Mouse (Mus musculus): ENCODE measurements around the gene Grcc10. TPM values are rescaled to one million over a fixed set of nuclear protein-coding genes. Genes with fewer than 3 reads are reported as not detected.
A peak's percentile ranks its signal among the peaks of the same experiment; 100 is the strongest.

Gene Grcc10
- polyA plus RNA-seq, 1 experiment from 2014 or later = 402 TPM

- H3K27ac ChIP-seq = peak overlapping the region; percentile 97
- H3K9me3 ChIP-seq = no peaks in the 10 kb centered on the region
- peaks cover 32% of the 10 kb centered on the region for H3K36me3 ChIP-seq
- H3K4me2 ChIP-seq = peak overlapping the region; percentile 75
- peak overlapping the region; percentile 21; the same call in 1 of the 2 replicates for H3K9ac ChIP-seq
- peaks cover 49% of the 10 kb centered on the region for H3K4me1 ChIP-seq
- ATAC-seq (ENCODE audit: insufficient number of reproducible peaks, low FRiP score, low TSS enrichment, low read depth) = no peak
- 65% methylated on average over 3 of the region's 3 CpGs for WGBS
- peak overlapping the region; percentile 64 for H3K4me3 ChIP-seq
- H3K27me3 ChIP-seq = no peaks in the 10 kb centered on the region
These were observed 668 bp upstream of the Grcc10 start for GRCm38 (mm10) chr6:124741842-124742241.

DNA sequence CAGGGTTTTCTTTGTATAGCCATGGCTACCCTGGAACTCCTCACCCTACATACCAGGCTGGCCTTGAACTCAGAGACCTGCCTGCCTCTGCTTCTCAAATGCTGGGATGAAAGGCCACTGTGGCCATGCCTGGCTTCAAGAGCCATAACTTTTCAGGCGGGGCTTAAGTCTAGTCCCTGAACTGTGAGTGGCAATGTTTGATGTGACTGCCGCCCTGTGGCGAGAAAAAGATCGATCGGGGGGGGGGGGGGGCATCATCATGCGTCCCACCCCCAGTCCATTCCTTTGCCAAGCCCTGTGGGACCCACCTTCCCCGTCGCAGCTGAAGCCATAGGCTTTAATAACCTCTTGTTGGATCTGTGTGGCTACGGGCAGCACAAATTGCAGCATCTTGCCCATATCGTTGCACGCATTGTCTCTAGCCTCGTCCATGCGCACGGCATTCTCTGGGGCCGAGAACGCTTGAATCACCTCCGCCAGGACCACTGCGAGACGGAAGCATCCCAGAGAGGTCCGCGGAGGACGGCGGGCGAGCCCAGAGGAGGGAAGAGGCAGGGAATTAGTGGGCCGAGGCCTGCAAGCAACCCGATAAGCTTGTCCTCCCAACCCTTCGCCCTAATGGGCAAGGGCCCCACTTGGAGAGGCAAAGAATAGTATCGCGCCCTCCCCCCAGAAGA is 825 bp downstream of the Grcc10 start:
- Histone ChIP-seq H3K9me3 (no peaks in the 10 kb centered on the region), H3K4me2 (peak overlapping the region; percentile 75), H3K36me3 (peaks cover 28% of the 10 kb centered on the region), H3K27ac (peak overlapping the region; percentile 97), H3K9ac (peak overlapping the region; percentile 73), H3K4me3 (peak overlapping the region; percentile 64), H3K27me3 (no peaks in the 10 kb centered on the region), H3K4me1 (peaks cover 37% of the 10 kb centered on the region)
- WGBS = under 1% methylated on average over 29 of the region's 29 CpGs
- 0 out of 2 replicates have a peak, but pooled peaks have one; percentile 8 for ATAC-seq (ENCODE audit: insufficient number of reproducible peaks, low FRiP score, low TSS enrichment, low read depth)

GRCm38 (mm10) chr6:124739231-124739796 is 1.9 kb downstream of the Grcc10 start:
- H3K4me2 ChIP-seq = no peak overlapping the region

DNA sequence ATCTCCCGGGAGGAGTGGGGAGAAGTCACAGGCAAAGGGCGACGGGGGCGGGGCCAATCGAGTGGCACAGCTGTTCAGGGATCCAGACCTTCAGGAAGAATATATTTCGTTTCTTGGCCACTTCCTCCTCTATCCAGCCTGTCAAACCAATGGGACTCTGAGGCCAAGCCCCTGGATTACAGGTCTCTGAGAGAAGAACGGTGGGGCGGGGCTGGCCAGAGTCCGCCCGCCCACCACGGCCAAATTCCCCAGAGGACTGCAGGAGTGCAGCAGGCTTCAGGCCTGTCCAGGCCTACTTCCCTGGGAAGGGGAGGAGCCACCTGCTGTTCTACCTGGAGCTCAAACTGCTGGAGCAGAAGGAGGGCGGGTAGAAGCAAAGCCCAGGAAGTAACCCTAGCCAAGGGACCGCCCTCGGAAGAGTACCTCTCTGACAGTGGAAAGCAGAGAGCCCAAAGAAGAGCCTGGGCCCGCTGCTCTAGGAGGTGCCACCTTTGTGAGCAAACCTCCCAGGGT is 2.6 kb downstream of the Grcc10 start, which contains the start of gene Ptpn6:
Ptpn6 (minus strand) TSS at position 204 of the 513 bp plus-strand sequence.
- no peaks in the 10 kb centered on the region for H3K27me3 ChIP-seq
- H3K4me1 ChIP-seq = peaks cover 29% of the 10 kb centered on the region
- peak within 1 kb of the TSS; percentile 30 for H3K4me2 ChIP-seq
- no peaks in the 10 kb centered on the region for H3K9me3 ChIP-seq
- peaks cover 11% of the 10 kb centered on the region for H3K36me3 ChIP-seq
- no peak within 1 kb of the TSS; the same call in 1 of the 2 replicates for H3K4me3 ChIP-seq
- peak within 1 kb of the TSS; percentile 34; the same call in 1 of the 2 replicates for H3K27ac ChIP-seq
- H3K9ac ChIP-seq = no peak within 1 kb of the TSS
- 26% methylated on average over 15 of the region's 15 CpGs for WGBS
- ATAC-seq (ENCODE audit: insufficient number of reproducible peaks, low FRiP score, low TSS enrichment, low read depth) = no peak

More at GRCm38 (mm10) chr6:124739231-124739796, 1.9 kb downstream of the Grcc10 start:
- H3K9me3 ChIP-seq = no peaks in the 10 kb centered on the region
- 79% methylated on average over 10 of the region's 10 CpGs for WGBS
- no peak for ATAC-seq (ENCODE audit: insufficient number of reproducible peaks, low FRiP score, low TSS enrichment, low read depth)
- peak overlapping the region; percentile 34; the same call in 1 of the 2 replicates for H3K27ac ChIP-seq
- 0 out of 2 replicates have a peak overlapping the region, but pooled peaks have one; percentile 64 for H3K4me3 ChIP-seq
- no peaks in the 10 kb centered on the region for H3K27me3 ChIP-seq
- H3K4me1 ChIP-seq = peaks cover 29% of the 10 kb centered on the region
- peaks cover 18% of the 10 kb centered on the region for H3K36me3 ChIP-seq
- no peak overlapping the region for H3K9ac ChIP-seq

GRCm38 (mm10) chr6:124737040-124737439 is 4.1 kb downstream of the Grcc10 start:
- Histone ChIP-seq H3K36me3 (0 out of 2 replicates have a peak, but pooled peaks cover 3% of the 10 kb centered on the region), H3K27me3 (no peaks in the 10 kb centered on the region), H3K4me3 (no peak overlapping the region), H3K9me3 (no peaks in the 10 kb centered on the region), H3K9ac (no peak overlapping the region), H3K4me1 (peaks cover 32% of the 10 kb centered on the region), H3K27ac (no peak overlapping the region), H3K4me2 (no peak overlapping the region)
- ATAC-seq (ENCODE audit: insufficient number of reproducible peaks, low FRiP score, low TSS enrichment, low read depth) = no peak
- WGBS = 91% methylated on average over 11 of the region's 11 CpGs

GRCm38 (mm10) chr6:124734417-124734816 is 6.8 kb downstream of the Grcc10 start:
- no peak overlapping the region for H3K27ac ChIP-seq
- H3K9me3 ChIP-seq = no peaks in the 10 kb centered on the region
- no peak for ATAC-seq (ENCODE audit: insufficient number of reproducible peaks, low FRiP score, low TSS enrichment, low read depth)
- 0 out of 2 replicates have a peak, but pooled peaks cover 3% of the 10 kb centered on the region for H3K36me3 ChIP-seq
- peaks cover 17% of the 10 kb centered on the region for H3K4me1 ChIP-seq
- WGBS = 87% methylated on average over 3 of the region's 3 CpGs
- H3K4me2 ChIP-seq = no peak overlapping the region
- no peak overlapping the region for H3K4me3 ChIP-seq
- H3K27me3 ChIP-seq = no peaks in the 10 kb centered on the region
- no peak overlapping the region for H3K9ac ChIP-seq

- WGBS = 50% methylated on average over 19 of the region's 19 CpGs
- Histone ChIP-seq H3K27ac (no peak overlapping the region), H3K4me1 (peaks cover 6% of the 10 kb centered on the region; the same call in 1 of the 2 replicates), H3K9me3 (no peaks in the 10 kb centered on the region), H3K4me3 (peak overlapping the region; percentile 9; the same call in 1 of the 2 replicates), H3K27me3 (no peaks in the 10 kb centered on the region), H3K4me2 (no peak overlapping the region), H3K9ac (no peak overlapping the region), H3K36me3 (no peaks in the 10 kb centered on the region)
- no peak for ATAC-seq (ENCODE audit: insufficient number of reproducible peaks, low FRiP score, low TSS enrichment, low read depth)
These were observed 8.5 kb downstream of the Grcc10 start for GRCm38 (mm10) chr6:124732476-124733370.

- Histone ChIP-seq H3K9me3 (no peaks in the 10 kb centered on the region), H3K4me2 (no peak overlapping the region), H3K9ac (no peak overlapping the region), H3K27me3 (no peaks in the 10 kb centered on the region), H3K27ac (no peak overlapping the region), H3K4me1 (peaks cover 6% of the 10 kb centered on the region; the same call in 1 of the 2 replicates), H3K4me3 (no peak overlapping the region), H3K36me3 (no peaks in the 10 kb centered on the region)
- WGBS = 85% methylated on average over 7 of the region's 7 CpGs
- no peak for ATAC-seq (ENCODE audit: insufficient number of reproducible peaks, low FRiP score, low TSS enrichment, low read depth)
These were observed 10.1 kb downstream of the Grcc10 start for GRCm38 (mm10) chr6:124731038-124731437.

DNA sequence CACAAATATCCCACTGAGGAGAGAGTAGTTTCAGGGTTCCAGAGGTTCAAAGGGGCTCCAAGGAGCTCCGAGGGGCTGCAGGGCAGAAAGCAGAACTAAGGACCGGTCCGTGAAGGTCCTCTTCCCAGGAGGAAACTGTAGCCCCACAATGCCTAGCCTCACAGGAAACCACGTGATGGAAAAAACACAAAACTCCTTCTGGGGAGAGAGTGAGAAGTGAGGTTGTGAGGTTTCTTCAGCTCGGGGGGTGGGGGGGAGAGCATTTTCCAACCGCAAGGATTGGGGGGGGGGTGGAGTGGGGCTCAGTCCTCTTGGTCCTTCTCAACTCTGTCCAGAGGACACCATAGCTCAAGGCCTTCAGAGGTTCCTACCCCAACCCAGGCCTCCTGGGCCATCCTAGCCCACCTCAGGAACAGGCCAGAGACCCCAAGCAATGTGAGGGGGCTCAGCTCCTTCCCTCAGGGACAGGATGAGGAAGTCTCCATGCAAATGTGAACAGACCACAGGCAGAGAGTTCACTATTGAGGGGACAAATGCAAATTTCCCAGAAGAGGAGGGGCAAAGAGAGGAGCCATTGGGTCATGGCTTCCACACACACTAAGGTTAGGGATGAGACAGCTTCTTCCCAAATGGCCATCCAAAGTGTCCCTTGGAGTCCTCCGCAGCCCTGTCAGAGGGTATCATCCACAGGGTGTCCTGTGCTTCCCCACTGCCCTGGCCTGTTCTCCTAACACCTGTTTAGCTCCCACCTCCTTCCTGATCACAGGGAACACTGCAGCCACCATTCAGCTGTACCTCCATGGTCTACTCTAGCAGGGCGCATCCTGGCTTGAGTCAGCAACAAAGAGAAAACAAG is 11.1 kb downstream of the Grcc10 start:
- H3K9ac ChIP-seq = no peak overlapping the region
- H3K4me1 ChIP-seq = peaks cover 6% of the 10 kb centered on the region; the same call in 1 of the 2 replicates
- no peaks in the 10 kb centered on the region for H3K9me3 ChIP-seq
- H3K27me3 ChIP-seq = no peaks in the 10 kb centered on the region
- WGBS = 78% methylated on average over 8 of the region's 8 CpGs
- no peak overlapping the region for H3K27ac ChIP-seq
- H3K4me3 ChIP-seq = no peak overlapping the region
- no peaks in the 10 kb centered on the region for H3K36me3 ChIP-seq
- no peak for ATAC-seq (ENCODE audit: insufficient number of reproducible peaks, low FRiP score, low TSS enrichment, low read depth)
- no peak overlapping the region for H3K4me2 ChIP-seq

- Histone ChIP-seq H3K27me3 (no peaks in the 10 kb centered on the region), H3K4me3 (no peak overlapping the region), H3K4me1 (peaks cover 6% of the 10 kb centered on the region; the same call in 1 of the 2 replicates), H3K9me3 (no peaks in the 10 kb centered on the region), H3K27ac (no peak overlapping the region), H3K36me3 (no peaks in the 10 kb centered on the region), H3K4me2 (no peak overlapping the region), H3K9ac (no peak overlapping the region)
- 88% methylated on average over 10 of the region's 10 CpGs for WGBS
- no peak for ATAC-seq (ENCODE audit: insufficient number of reproducible peaks, low FRiP score, low TSS enrichment, low read depth)
These were observed 12.6 kb downstream of the Grcc10 start for GRCm38 (mm10) chr6:124728621-124729020.

GRCm38 (mm10) chr6:124724472-124724871 is 16.7 kb downstream of the Grcc10 start:
- Histone ChIP-seq H3K9me3 (no peaks in the 10 kb centered on the region), H3K4me3 (no peak overlapping the region), H3K4me1 (no peaks in the 10 kb centered on the region), H3K27me3 (no peaks in the 10 kb centered on the region), H3K4me2 (no peak overlapping the region), H3K27ac (no peak overlapping the region), H3K36me3 (no peaks in the 10 kb centered on the region), H3K9ac (no peak overlapping the region)
- no peak for ATAC-seq (ENCODE audit: insufficient number of reproducible peaks, low FRiP score, low TSS enrichment, low read depth)
- WGBS = 83% methylated on average over 10 of the region's 10 CpGs
